Mouse (Mus musculus) E14TG2a.4 (cell line): ENCODE results near the gene Gmds.

Experiments used
- CTCF ChIP-seq: conservative IDR thresholded peaks from 2 replicates; pipeline ENCODE4 v1.5.1; 2014; ENCODE audit warnings: low read length
- NANOG ChIP-seq: IDR thresholded peaks from 2 replicates; pipeline ENCODE4 v1.6.1; 2014; ENCODE audit warnings: borderline replicate concordance, low read length, mixed read lengths
- POU5F1 ChIP-seq: IDR thresholded peaks from 2 replicates; pipeline ENCODE4 v1.6.1; 2014; ENCODE audit warnings: low read length, borderline replicate concordance

- no peak for TF ChIP-seq CTCF
- TF ChIP-seq NANOG: no peak
- no peak for TF ChIP-seq POU5F1
These were observed 382.4 kb downstream of the Gmds start for GRCm38 (mm10) chr13:31956112-31956511.
